ENCODE assay signal across 28 mouse cellular contexts in genomic region chrX:103518798-103519197, GRCm38 (mm10).
DNase-seq lines count a peak whose midpoint lies in the region; ATAC-seq and TF ChIP-seq lines count a peak whose summit lies in the region.
"Had no signal": no experiment of that assay in that cellular context is flagged by ENCODE, and none has a peak within 500 bp of the region (broad histone marks: within the 10 kb centered on the region; RNA-seq: fewer than 3 reads in every experiment).

No protein-coding gene starts in this region.

- H3K9ac ChIP-seq in liver, embryonic 14.5 days (replicated peaks): no peak overlapping the region
- no peak overlapping the region for H3K9ac ChIP-seq in liver, postnatal 0 days (replicated peaks)
- no peak overlapping the region for H3K9ac ChIP-seq in intestine, postnatal 0 days (ENCODE audit: low read depth, low read length)
- H3K9ac ChIP-seq: embryonic facial prominence, embryonic 12.5 days; embryonic facial prominence, embryonic 15.5 days; forebrain, embryonic 13.5 days; heart, embryonic 12.5 days; heart, embryonic 15.5 days; hindbrain, embryonic 13.5 days had no signal

- H3K27ac ChIP-seq in liver, embryonic 14.5 days: no peak overlapping the region
- no peak overlapping the region for H3K27ac ChIP-seq in liver, postnatal 0 days (ENCODE audit: low read depth)
- H3K27ac ChIP-seq in intestine, postnatal 0 days (ENCODE audit: low read depth, low read length): no peak overlapping the region
- H3K27ac ChIP-seq: embryonic facial prominence, embryonic 12.5 days; embryonic facial prominence, embryonic 15.5 days; forebrain, embryonic 10.5 days; forebrain, embryonic 13.5 days; gastrocnemius, adult 2 months; heart, embryonic 15.5 days; hindbrain, embryonic 10.5 days; hindbrain, embryonic 13.5 days had no signal

- H3K9me3 ChIP-seq in liver, embryonic 14.5 days (ENCODE audit: control insufficient read depth, low read length): no peaks in the 10 kb centered on the region
- no peaks in the 10 kb centered on the region for H3K9me3 ChIP-seq in liver, postnatal 0 days (ENCODE audit: low read length)
- no peaks in the 10 kb centered on the region for H3K9me3 ChIP-seq in intestine, postnatal 0 days (ENCODE audit: control insufficient read depth)
- H3K9me3 ChIP-seq: embryonic facial prominence, embryonic 12.5 days; embryonic facial prominence, embryonic 15.5 days; forebrain, embryonic 10.5 days; forebrain, embryonic 13.5 days; heart, embryonic 12.5 days; heart, embryonic 15.5 days; hindbrain, embryonic 10.5 days; hindbrain, embryonic 13.5 days had no signal

- no peak overlapping the region; the same call in 1 of the 2 replicates for H3K4me2 ChIP-seq in liver, embryonic 14.5 days (ENCODE audit: low read depth)
- no peak overlapping the region for H3K4me2 ChIP-seq in liver, postnatal 0 days (ENCODE audit: low read depth, low read length)
- no peak overlapping the region for H3K4me2 ChIP-seq in intestine, postnatal 0 days (replicated peaks; ENCODE audit: low read depth)
- H3K4me2 ChIP-seq: embryonic facial prominence, embryonic 12.5 days; embryonic facial prominence, embryonic 15.5 days; forebrain, embryonic 13.5 days; heart, embryonic 12.5 days; heart, embryonic 15.5 days; hindbrain, embryonic 13.5 days had no signal

- no peak overlapping the region for H3K4me3 ChIP-seq in liver, embryonic 14.5 days (ENCODE audit: insufficient read depth in 1 of 2, low read depth in 2 of 2, low read length in 2 of 2)
- no peak overlapping the region for H3K4me3 ChIP-seq in liver, postnatal 0 days (ENCODE audit: low read depth, low read length)
- no peak overlapping the region for H3K4me3 ChIP-seq in intestine, postnatal 0 days (ENCODE audit: low read depth, low read length)
- H3K4me3 ChIP-seq: embryonic facial prominence, embryonic 12.5 days; embryonic facial prominence, embryonic 15.5 days; erythroblast, embryonic 14.5 days; forebrain, embryonic 10.5 days; forebrain, embryonic 13.5 days; gastrocnemius, adult 2 months; heart, embryonic 12.5 days; heart, embryonic 15.5 days; hindbrain, embryonic 10.5 days; hindbrain, embryonic 13.5 days had no signal

- no peak for DNase-seq in liver, embryonic 14.5 days (ENCODE audit: low read depth in 3 of 3, low spot score in 3 of 3)
- DNase-seq in liver, postnatal 0 days: no peak
- no peak for DNase-seq in lung, adult 18-20 months
- DNase-seq: adrenal gland, adult 8-10 months; adrenal gland, postnatal 25 days; cerebellum, adult 18-20 months; cerebellum, adult 9-11 months; cerebellum, postnatal 25 days; gastrocnemius, adult 2 months; gastrocnemius, postnatal 14 days; heart, postnatal 10 days; heart, postnatal 36 days had no signal

- peaks cover 0 to 13% of the 10 kb centered on the region in 2 experiments; a peak in 3 of 4 replicates for H3K4me1 ChIP-seq in liver, embryonic 14.5 days (replicated peaks; ENCODE audit: control insufficient read depth in 2 of 2, insufficient read depth in 2 of 2, low read length in 1 of 2)
- H3K4me1 ChIP-seq in liver, postnatal 0 days (ENCODE audit: insufficient read depth): no peaks in the 10 kb centered on the region
- H3K4me1 ChIP-seq in intestine, postnatal 0 days (replicated peaks; ENCODE audit: control insufficient read depth, insufficient read depth, low read length): no peaks in the 10 kb centered on the region
- H3K4me1 ChIP-seq: embryonic facial prominence, embryonic 12.5 days; forebrain, embryonic 13.5 days; heart, embryonic 15.5 days; hindbrain, embryonic 10.5 days; hindbrain, embryonic 13.5 days had no signal

- no peaks in the 10 kb centered on the region for H3K36me3 ChIP-seq in liver, embryonic 14.5 days (replicated peaks; ENCODE audit: control insufficient read depth, insufficient read depth, low read depth)
- no peaks in the 10 kb centered on the region for H3K36me3 ChIP-seq in liver, postnatal 0 days (replicated peaks; ENCODE audit: insufficient read depth, low read length)
- no peaks in the 10 kb centered on the region for H3K36me3 ChIP-seq in intestine, postnatal 0 days (ENCODE audit: control insufficient read depth, insufficient read depth)
- H3K36me3 ChIP-seq: embryonic facial prominence, embryonic 12.5 days; embryonic facial prominence, embryonic 15.5 days; forebrain, embryonic 10.5 days; heart, embryonic 12.5 days; heart, embryonic 15.5 days; hindbrain, embryonic 10.5 days; hindbrain, embryonic 13.5 days had no signal

- peak; percentile 62 for ATAC-seq in liver, embryonic 14.5 days (ENCODE audit: insufficient read depth)
- ATAC-seq in liver, postnatal 0 days: no peak
- ATAC-seq in erythroblast, adult 5-6 weeks (replicated peaks; ENCODE audit: low FRiP score, poor library complexity, severe bottlenecking): peak; percentile 62
- ATAC-seq in megakaryocyte progenitor cell, adult 5-6 weeks (replicated peaks; ENCODE audit: poor library complexity): peak; percentile 67
- no peak for ATAC-seq in intestine, postnatal 0 days
- ATAC-seq: activated CD4-positive, CD25-positive, alpha-beta regulatory T cell, adult 4 months; CD4-positive, CD25-positive, alpha-beta regulatory T cell, adult 4 months; forebrain, embryonic 13.5 days; forebrain, embryonic 16.5 days; hindbrain, embryonic 16.5 days had no signal

- TF ChIP-seq EP300 in liver, embryonic 14.5 days (IDR thresholded peaks at IDR 0.05; ENCODE audit: low read depth): peak; percentile 34; the same call in 1 of the 2 replicates
- no peak for TF ChIP-seq EP300 in liver, postnatal 0 days (IDR thresholded peaks at IDR 0.05; ENCODE audit: low read depth)

- 36% methylated on average over 2 of the region's 2 CpGs for WGBS in liver, embryonic 14.5 days (ENCODE audit: insufficient replicate concordance)
- WGBS in liver, postnatal 0 days (ENCODE audit: insufficient replicate concordance): 70% methylated on average over 2 of the region's 2 CpGs
- WGBS in intestine, postnatal 0 days: 97% methylated on average over 2 of the region's 2 CpGs

- TF ChIP-seq CTCF in liver, embryonic 14.5 days (IDR thresholded peaks at IDR 0.05; ENCODE audit: low read depth): no peak
- no peak for TF ChIP-seq CTCF in liver, postnatal 0 days (IDR thresholded peaks at IDR 0.05; ENCODE audit: low read depth)
- no peak for TF ChIP-seq CTCF in intestine, postnatal 0 days (IDR thresholded peaks at IDR 0.05; ENCODE audit: low read depth)

- no peaks in the 10 kb centered on the region for H3K27me3 ChIP-seq in liver, embryonic 14.5 days (ENCODE audit: control insufficient read depth, insufficient read depth, low read length)
- no peaks in the 10 kb centered on the region for H3K27me3 ChIP-seq in liver, postnatal 0 days (ENCODE audit: insufficient read depth, low read length)
- H3K27me3 ChIP-seq in intestine, postnatal 0 days (replicated peaks; ENCODE audit: control insufficient read depth, insufficient read depth, low read length): no peaks in the 10 kb centered on the region
- H3K27me3 ChIP-seq: embryonic facial prominence, embryonic 12.5 days; embryonic facial prominence, embryonic 15.5 days; forebrain, embryonic 13.5 days; heart, embryonic 12.5 days; heart, embryonic 15.5 days; hindbrain, embryonic 13.5 days had no signal

Comparison
In these comparisons a context has a peak if more than half of its experiments do, and no peak if none do; other contexts are left out.
1. ATAC-seq: peak in liver, embryonic 14.5 days (single experiment), erythroblast, adult 5-6 weeks (single experiment) and megakaryocyte progenitor cell, adult 5-6 weeks (single experiment); none in liver, postnatal 0 days (single experiment) and intestine, postnatal 0 days (single experiment).